Mouse (Mus musculus) forebrain, embryonic 11.5 days (tissue): ENCODE data around the gene 2010111I01Rik. TPM values are rescaled to one million over a fixed set of nuclear protein-coding genes. Genes with fewer than 3 reads are reported as not detected.

Source experiments
- ATAC-seq: fragments of 200-750 bp; cut with Nextera tagmentation; replicated peaks from 2 replicates; pipeline ENCODE4 v1.8.0; 2017; ENCODE audit warnings: moderate TSS enrichment; ENCODE audit not compliant: low FRiP score
- DNase-seq: peaks from one replicate; pipeline ENCODE4 v3.0.0-alpha.2; 2017; ENCODE audit warnings: low spot score
- H3K27ac ChIP-seq: fragments of 300-500 bp; sonication (generic); 2 replicates; pipeline ENCODE4 v1.5.1; 2014; ENCODE audit warnings: low read depth, low read length
- H3K27me3 ChIP-seq: fragments of 300-500 bp; sonication (generic); 2 replicates; pipeline ENCODE4 v1.6.1; 2014; ENCODE audit warnings: mild to moderate bottlenecking, low read length, mixed read lengths; ENCODE audit not compliant: control insufficient read depth, insufficient read depth
- H3K36me3 ChIP-seq: fragments of 300-500 bp; sonication (generic); 2 replicates; pipeline ENCODE4 v1.6.1; 2014; ENCODE audit warnings: mild to moderate bottlenecking, low read length, moderate library complexity, mixed read lengths; ENCODE audit not compliant: control insufficient read depth, insufficient read depth
- H3K4me1 ChIP-seq: fragments of 300-500 bp; sonication (generic); replicated peaks from 2 replicates; pipeline ENCODE4 v1.6.1; 2014; ENCODE audit warnings: low read length, mixed read lengths; ENCODE audit not compliant: control insufficient read depth, insufficient read depth
- H3K4me2 ChIP-seq: fragments of 300-500 bp; sonication (generic); 2 replicates; pipeline ENCODE4 v1.6.1; 2014; ENCODE audit warnings: low read depth, mild to moderate bottlenecking, low read length, moderate library complexity, mixed read lengths; ENCODE audit not compliant: severe bottlenecking
- H3K4me3 ChIP-seq: fragments of 300-500 bp; sonication (generic); 2 replicates; pipeline ENCODE4 v1.5.1; 2014; ENCODE audit warnings: low read depth, low read length
- H3K9ac ChIP-seq: fragments of 300-500 bp; sonication (generic); 2 replicates; pipeline ENCODE4 v1.6.1; 2014; ENCODE audit warnings: low read length
- H3K9me3 ChIP-seq: fragments of 300-500 bp; sonication (generic); 2 replicates; pipeline ENCODE4 v1.6.1; 2016; ENCODE audit warnings: low read length, mixed read lengths; ENCODE audit not compliant: control insufficient read depth
- WGBS: fragments of 180-500 bp; shearing (Covaris S2); extraction: QIAGEN DNeasy Blood & Tissue Kit; methylation state at CpG from one replicate; pipeline ENCODE4 v1.1.7; 2014; 5-methylcytosine and 5-hydroxymethylcytosine counted together
- polyA plus RNA-seq: library from polyadenylated mRNA; unstranded; fragments of >200 nt; fragmentation: Nextera tagmentation; extraction: Ambion mirVana; gene quantifications from 2 replicates; pipeline ENCODE4 v1.2.1, GENCODE M21; 2014

2010111I01Rik gene
- polyA plus RNA-seq, 1 experiment from 2014 or later = 38.9 TPM

GRCm38 (mm10) chr13:63294359-63295193 is 329.9 kb downstream of the 2010111I01Rik start:
- Histone ChIP-seq H3K36me3 (no peaks in the 10 kb centered on the region), H3K27ac (peak overlapping the region; percentile 46), H3K9me3 (no peaks in the 10 kb centered on the region), H3K27me3 (no peaks in the 10 kb centered on the region), H3K4me3 (no peak overlapping the region), H3K4me1 (peaks cover 19% of the 10 kb centered on the region), H3K4me2 (no peak overlapping the region), H3K9ac (peak overlapping the region; percentile 20; the same call in 1 of the 2 replicates)
- ATAC-seq (peak; percentile 60), DNase-seq (peak; percentile 60)
- 21% methylated on average over 15 of the region's 15 CpGs for WGBS

DNA sequence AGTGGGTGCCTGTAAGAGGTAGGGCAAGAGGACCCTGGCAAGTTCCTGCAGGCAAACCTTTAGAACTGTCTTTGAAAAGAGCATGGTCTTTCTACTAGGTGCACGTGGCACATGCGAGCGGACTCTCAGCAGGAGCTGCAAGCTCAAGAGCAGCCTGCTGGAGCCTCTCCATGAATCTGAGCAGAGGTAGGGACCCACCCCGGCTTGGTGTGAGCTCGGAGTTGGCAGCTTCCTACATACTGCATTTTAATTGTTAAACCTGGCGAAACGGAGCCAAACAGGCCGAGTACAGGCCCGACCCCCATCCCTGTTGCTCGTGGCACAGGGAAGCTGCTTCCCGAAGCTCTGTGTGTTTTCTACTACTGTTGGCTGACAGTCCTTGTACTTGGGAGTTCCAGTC is 331.6 kb downstream of the 2010111I01Rik start:
- no peaks in the 10 kb centered on the region; the same call in 1 of the 2 replicates for H3K36me3 ChIP-seq

GRCm38 (mm10) chr13:63297003-63297402 is 332.3 kb downstream of the 2010111I01Rik start:
- H3K9ac ChIP-seq = no peak overlapping the region
- no peak overlapping the region for H3K4me3 ChIP-seq
- H3K36me3 ChIP-seq = no peaks in the 10 kb centered on the region; the same call in 1 of the 2 replicates
- no peak overlapping the region for H3K4me2 ChIP-seq
- ATAC-seq (no peak), DNase-seq (no peak)
- H3K4me1 ChIP-seq = peaks cover 19% of the 10 kb centered on the region
- no peaks in the 10 kb centered on the region for H3K9me3 ChIP-seq
- H3K27me3 ChIP-seq = no peaks in the 10 kb centered on the region
- WGBS = 93% methylated on average over 2 of the region's 2 CpGs
- H3K27ac ChIP-seq = no peak overlapping the region

More for the DNA sequence above, 331.6 kb downstream of the 2010111I01Rik start:
- DNase-seq (no peak), ATAC-seq (no peak)
- Histone ChIP-seq H3K4me2 (no peak overlapping the region), H3K27me3 (no peaks in the 10 kb centered on the region), H3K9ac (no peak overlapping the region), H3K4me1 (peaks cover 19% of the 10 kb centered on the region), H3K4me3 (no peak overlapping the region), H3K9me3 (no peaks in the 10 kb centered on the region), H3K27ac (no peak overlapping the region)
- 93% methylated on average over 11 of the region's 11 CpGs for WGBS

- 90% methylated on average over 3 of the region's 3 CpGs for WGBS
- no peaks in the 10 kb centered on the region; the same call in 1 of the 2 replicates for H3K36me3 ChIP-seq
- peaks cover 19% of the 10 kb centered on the region for H3K4me1 ChIP-seq
These were observed 333.2 kb downstream of the 2010111I01Rik start for GRCm38 (mm10) chr13:63297933-63298332.

GRCm38 (mm10) chr13:63298931-63299330 is 334.2 kb downstream of the 2010111I01Rik start:
- H3K4me1 ChIP-seq = peaks cover 13% of the 10 kb centered on the region
- H3K27ac ChIP-seq = no peak overlapping the region
- H3K9me3 ChIP-seq = no peaks in the 10 kb centered on the region
- no peaks in the 10 kb centered on the region for H3K27me3 ChIP-seq
- no peak overlapping the region for H3K9ac ChIP-seq
- DNase-seq (no peak), ATAC-seq (no peak)
- H3K4me2 ChIP-seq = no peak overlapping the region
- H3K36me3 ChIP-seq = no peaks in the 10 kb centered on the region; the same call in 1 of the 2 replicates
- no peak overlapping the region for H3K4me3 ChIP-seq
- 93% methylated on average over 5 of the region's 5 CpGs for WGBS

More at GRCm38 (mm10) chr13:63297933-63298332, 333.2 kb downstream of the 2010111I01Rik start:
- Histone ChIP-seq H3K27me3 (no peaks in the 10 kb centered on the region), H3K9ac (no peak overlapping the region), H3K4me2 (no peak overlapping the region), H3K9me3 (no peaks in the 10 kb centered on the region), H3K4me3 (no peak overlapping the region), H3K27ac (no peak overlapping the region)
- ATAC-seq (no peak), DNase-seq (no peak)

DNA sequence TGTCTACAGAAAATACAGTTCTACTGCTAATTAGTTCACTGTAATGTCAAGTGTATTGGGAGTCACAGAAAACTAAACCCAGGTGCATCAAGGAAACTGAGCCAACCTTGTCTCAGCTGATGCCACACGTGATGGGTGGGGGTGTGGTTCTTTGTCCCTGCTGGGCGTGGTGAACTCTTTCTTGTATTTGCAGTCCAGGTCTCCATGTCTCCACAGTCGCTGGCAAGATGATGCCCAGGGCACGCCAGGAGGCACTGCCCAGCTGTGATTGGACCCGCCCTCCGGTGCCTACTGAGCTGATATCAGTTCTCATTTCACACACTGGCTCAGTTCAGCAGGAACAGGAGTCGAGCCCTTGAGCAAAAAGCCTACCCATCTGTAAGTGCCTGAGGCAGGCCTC is 336.2 kb downstream of the 2010111I01Rik start:
- Histone ChIP-seq H3K36me3 (no peaks in the 10 kb centered on the region; the same call in 1 of the 2 replicates), H3K9me3 (no peaks in the 10 kb centered on the region), H3K4me2 (no peak overlapping the region), H3K9ac (no peak overlapping the region), H3K27me3 (no peaks in the 10 kb centered on the region), H3K27ac (no peak overlapping the region), H3K4me1 (no peaks in the 10 kb centered on the region), H3K4me3 (no peak overlapping the region)
- no peak for DNase-seq
- 88% methylated on average over 7 of the region's 7 CpGs for WGBS
- no peak for ATAC-seq

DNA sequence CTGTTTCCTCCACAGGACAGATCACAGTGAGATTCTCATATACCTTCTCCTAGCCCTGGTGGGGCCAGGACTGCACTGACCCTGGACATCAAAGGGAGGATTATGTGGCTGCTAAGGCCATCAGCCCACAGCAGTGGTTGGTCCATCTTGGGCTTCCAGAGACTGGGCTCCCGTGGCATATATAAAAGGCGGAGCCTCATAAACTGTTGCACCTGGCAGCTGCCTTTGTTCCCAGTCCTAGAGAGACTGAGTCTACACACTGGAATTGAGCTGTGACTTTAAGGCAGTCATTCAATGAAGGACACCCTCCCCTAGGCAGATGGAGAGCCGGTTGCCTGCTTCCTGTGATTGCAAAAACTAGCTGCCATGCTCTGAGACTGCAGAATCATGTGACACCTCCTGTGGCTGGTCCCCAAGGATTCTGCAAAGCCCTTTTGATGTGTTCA is 337.1 kb downstream of the 2010111I01Rik start:
- H3K9ac ChIP-seq = no peak overlapping the region
- no peaks in the 10 kb centered on the region for H3K4me1 ChIP-seq
- DNase-seq (no peak), ATAC-seq (no peak)
- 59% methylated on average over 3 of the region's 3 CpGs for WGBS
- no peaks in the 10 kb centered on the region for H3K9me3 ChIP-seq
- H3K4me3 ChIP-seq = no peak overlapping the region
- H3K27me3 ChIP-seq = no peaks in the 10 kb centered on the region
- no peaks in the 10 kb centered on the region; the same call in 1 of the 2 replicates for H3K36me3 ChIP-seq
- H3K27ac ChIP-seq = no peak overlapping the region
- H3K4me2 ChIP-seq = no peak overlapping the region

DNA sequence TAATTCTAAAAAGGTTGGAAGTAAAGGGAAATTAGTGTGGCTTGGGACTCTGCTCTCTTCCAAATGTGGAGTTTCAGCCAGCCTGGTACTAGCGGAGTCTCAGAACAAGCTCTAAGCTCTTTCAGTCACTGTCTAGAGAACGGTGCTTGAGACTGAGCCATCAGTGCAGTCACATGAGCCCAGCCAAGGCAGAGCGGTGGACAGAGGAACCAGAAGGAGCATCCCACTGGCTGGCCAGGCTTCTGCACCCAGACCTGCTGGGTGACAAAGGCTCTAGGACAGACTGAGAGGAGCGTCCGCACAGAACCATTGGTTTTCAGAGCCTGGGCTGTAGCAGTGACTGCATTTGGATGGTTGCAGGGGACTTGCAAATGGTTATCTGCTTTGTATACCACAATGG is 337.7 kb downstream of the 2010111I01Rik start:
- no peak for ATAC-seq
- Histone ChIP-seq H3K4me3 (no peak overlapping the region), H3K36me3 (no peaks in the 10 kb centered on the region; the same call in 1 of the 2 replicates)

More for the DNA sequence above, 337.7 kb downstream of the 2010111I01Rik start:
- no peak for DNase-seq
- WGBS = 85% methylated on average over 5 of the region's 5 CpGs
- Histone ChIP-seq H3K9me3 (no peaks in the 10 kb centered on the region), H3K9ac (no peak overlapping the region), H3K4me2 (no peak overlapping the region), H3K4me1 (no peaks in the 10 kb centered on the region), H3K27me3 (no peaks in the 10 kb centered on the region), H3K27ac (no peak overlapping the region)
